Mouse (Mus musculus) frontal cortex, postnatal 10 days (tissue): Measurements from ENCODE around the gene Pogz.
"Not testable (repeated sequence)": the region's sequence is repeated elsewhere in the genome, so short reads cannot be mapped to it uniquely, and the experiment has no call there.

Experiments used
- DNase-seq, 2 experiments: peaks; one replicate each; pipeline ENCODE4 v3.0.0; 2022; ENCODE audit warnings: low spot score in 2 of 2, mixed read lengths in 1 of 2

Gene Pogz

DNA sequence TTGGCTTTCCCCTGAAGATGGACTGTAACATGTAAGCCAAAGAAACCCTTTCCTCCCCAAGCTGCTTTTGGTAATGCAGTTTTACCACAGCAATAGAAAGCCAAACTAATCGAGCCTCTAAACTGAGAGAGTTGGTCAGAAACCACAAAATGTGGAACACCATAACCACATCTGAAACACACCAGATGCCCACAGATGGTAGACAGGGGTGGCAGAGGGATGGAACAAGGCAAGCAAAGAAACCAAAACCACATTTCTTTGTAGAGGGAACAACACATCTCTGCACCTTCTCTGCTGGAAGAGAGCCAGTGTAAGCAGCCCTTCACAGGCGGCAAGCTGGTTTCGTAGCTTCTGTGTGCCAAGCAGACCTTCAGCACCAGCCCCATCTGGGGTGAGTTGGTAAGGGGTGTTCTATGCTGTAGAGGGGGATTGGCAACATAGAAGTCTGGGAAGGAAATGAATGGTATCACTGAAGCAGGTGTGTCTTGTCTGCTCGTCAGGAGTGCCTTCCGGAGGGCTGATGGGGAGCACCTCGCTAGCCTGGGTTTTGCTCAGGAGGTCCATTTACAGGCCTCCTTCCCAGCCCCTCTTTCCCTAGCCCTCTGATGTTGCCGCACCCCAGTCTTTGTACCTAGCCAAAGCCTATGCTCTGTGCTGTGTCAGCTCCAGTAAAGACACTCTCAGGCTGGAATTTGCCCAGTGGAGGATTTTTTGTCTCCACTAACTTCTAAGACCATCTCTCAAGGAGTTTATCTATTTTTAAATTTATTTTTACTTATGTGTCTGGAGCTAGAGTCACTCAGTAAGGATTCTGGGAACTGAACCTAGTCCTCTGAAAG is 78.8 kb downstream of the Pogz start:
- DNase-seq = no peak

DNA sequence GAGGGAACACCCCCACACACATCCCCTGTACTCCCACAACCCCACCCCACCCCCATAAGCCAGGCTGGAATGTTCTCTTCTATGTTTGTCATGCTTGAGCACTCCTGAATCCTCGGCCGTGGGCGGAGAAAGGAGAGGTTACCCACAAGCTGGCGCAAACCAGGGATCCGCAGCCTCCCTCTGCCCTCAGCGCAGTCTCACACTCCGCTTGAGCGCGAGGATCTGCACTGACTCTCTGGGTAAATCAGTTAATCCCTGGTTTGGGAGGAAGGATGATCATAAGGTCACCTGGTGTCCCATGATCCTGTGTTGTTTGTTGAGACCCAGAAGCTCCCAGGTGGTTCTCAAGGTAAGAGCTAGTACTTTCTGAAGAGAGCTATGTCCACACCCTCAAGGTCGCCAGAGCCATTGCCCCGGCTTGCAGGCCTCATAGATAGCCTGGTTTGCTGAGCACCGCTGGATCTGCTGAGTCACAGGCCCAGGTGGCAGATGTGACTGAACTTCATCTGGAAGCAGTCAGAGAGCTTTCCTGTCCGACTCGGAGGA is 80.5 kb downstream of the Pogz start:
- DNase-seq = no peak

DNA sequence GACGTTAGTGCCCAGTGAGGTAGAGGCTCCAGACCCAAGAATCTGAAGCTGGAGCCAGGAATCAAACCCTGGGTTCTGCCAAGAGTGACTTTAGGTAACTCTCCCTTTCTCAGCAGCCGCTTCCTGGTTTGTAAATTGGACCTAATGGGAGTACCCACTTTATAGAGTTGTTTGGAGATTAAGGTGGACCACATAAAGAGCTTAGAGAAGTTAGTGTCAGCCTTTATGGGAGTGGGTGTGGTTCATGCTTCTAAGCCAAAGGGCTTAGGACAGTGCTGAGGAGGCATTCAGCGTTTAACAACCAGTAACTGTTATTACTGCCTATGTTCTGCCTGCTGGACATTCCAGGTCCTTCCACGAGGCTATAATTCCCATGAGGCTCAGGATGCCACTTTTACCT is 81.5 kb downstream of the Pogz start:
- DNase-seq = no peak

DNA sequence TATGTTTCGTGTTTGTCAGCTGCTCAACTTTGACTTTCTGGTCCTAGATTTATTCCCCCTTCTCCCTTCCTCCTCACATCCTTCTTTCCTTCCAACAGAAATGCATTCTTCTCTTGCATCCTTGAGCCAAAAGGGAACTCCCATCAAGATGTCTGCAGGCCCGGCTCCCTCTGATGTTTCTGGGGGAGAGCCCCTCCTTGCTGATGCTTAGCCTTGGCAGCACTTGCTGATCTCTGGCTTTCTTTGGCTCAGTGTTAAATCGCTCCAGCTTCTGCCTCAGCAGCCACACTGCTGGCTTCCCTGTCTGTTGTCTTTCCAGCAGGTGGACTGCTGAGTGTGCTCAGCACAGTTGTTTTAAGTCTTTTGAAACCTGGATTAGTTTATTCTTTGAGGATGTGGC is 83.7 kb downstream of the Pogz start:
- DNase-seq = no peak

DNA sequence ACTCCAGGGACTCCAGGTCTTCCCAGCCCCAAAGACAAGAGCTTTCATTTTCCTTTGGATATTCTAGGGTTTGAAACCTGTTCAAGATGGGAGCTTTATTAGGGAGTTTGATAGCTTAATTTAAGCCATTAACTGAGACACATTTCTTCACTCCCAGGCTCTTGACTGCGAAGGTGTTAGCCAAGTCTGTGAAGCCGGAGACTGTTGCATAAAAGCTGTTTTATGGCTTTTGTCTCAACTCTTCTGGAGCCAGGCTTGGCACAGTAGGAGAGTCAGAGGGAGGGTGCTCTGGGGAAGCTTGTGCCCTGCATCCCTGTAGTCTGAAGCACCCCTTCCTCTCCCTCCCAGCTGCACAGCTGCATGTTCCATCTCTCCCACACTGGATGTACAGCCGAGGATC is 85.0 kb downstream of the Pogz start:
- DNase-seq = no peak

DNA sequence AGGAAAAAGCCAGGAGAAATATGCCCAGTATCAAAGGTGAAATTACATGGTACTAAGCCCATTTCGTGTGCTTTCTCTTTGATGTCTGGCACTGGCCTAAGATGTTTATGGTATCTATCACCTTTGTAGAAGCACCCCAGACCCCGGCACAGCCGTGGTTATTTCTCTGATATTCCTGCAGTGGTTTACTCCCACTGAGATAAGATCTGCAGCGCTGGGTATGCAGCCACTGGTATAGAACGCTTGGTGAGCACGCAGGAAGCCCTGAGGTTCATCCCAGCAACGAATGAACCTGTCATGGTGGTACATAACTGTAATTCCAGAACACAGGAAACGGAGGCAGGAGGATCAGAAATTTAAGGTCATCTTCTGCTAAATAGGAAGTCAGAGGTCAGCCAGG is 87.3 kb downstream of the Pogz start:
- no peak for DNase-seq

DNA sequence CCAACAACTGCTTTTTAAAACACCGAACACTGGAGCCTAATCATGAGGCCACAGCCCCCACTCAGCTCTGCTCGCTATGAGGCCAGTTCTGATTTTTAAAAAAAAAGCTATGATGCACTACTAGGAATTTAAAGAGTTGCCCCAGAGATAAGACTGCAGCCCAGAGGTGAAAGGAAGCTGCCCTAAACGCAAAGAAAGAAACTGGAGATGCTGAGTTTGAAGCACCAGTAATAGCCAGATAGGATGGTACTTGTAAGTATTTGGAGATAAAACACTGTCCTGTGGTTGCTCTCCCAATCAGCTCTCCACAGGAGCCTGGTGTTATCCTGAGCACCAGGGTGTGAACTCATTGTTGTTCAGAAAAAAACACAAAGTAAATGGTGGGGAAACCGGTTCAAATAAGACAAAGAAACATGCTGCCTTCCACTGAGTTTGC is 89.0 kb downstream of the Pogz start:
- not testable (repeated sequence) for DNase-seq

DNA sequence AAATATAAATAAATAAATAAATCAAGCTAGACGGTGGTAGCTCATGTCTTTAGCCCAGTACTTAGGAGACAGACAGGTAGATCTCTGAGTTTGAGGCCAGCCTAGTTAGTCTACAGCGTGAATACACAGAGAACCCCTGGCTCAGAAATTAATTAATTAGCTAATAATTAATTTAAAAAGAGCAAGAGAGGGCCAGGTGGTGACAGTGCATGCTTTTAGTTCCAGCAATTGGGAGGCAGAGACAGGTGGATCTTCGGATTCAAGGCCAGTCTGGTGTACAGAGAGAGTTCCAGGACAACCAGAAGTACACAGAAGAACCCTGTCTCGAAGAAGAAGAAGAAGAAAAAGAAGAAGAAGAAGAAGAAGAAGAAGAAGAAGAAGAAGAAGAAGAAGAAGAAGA is 91.6 kb downstream of the Pogz start:
- not testable (repeated sequence) for DNase-seq

DNA sequence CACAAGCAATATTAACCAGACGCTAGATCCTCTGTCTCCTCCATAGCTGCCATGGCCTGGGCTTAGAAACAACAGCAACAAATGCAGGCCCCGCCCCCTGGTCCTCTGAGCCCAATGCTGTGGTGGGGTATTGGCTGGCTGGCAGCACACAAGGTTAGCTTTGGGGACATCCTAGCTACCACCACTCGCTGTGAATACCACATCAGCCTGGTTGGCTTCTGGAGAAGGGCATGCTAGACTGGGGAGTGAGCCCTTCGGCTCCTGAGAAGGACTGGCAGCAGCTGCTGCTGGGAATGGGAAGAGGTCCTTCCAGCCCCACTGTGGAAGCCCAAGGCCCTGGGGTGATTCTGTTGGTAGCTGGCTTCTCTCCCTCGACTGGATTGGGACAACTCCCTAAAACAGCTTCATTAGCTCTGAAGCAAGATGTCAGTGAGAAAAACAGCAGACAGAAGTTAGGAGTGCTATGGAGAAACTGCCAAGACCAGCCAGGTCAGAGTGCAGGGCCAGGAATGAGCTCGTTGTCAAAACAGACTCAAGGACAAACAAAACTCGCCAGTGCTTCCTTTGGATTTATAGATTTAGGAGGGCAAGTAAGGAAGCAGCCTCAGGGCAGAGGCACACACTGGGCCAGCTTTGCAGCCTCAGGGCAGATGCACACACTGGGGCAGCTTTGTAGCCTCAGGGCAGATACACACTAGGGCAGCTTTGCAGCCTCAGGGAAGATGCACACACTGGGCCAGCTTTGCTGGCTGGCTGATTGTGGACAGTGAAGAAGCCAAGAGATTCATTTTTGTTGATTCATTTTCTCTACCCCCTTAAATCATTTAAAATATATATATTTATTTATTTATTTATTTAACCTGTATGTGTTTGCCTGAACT is 93.3 kb downstream of the Pogz start:
- not testable (repeated sequence) for DNase-seq

DNA sequence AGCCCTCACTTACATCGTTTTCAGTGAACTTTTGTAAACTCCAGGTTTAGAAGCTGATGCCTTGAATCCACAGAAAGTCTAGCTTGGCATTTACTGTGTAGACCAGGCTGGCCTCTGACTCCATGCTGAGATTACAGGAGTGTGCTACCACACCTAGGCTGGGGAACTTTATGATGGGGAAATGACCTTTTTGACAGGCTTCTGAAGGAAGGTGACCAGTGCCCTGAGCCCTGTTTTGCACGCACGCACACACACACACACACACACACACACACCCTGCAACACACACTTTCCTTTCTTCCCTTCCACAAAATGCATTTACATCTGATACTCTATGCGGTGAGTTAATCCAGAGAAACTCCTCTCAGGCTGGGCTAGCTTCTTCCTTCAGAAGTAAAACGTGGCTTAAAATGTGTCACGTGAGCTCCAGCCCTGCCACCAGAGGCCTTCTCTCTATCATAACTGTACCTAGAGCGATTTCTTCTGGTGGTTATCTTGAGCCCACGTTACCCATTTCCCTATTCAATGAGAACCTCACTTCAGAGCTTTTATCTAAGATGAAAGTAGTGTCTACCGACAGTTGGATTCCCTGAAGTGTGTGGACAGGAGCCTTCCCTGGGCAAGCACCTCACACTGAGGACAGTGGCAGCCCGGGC is 94.2 kb downstream of the Pogz start:
- DNase-seq = not testable (repeated sequence)
